Mouse (Mus musculus): ENCODE data around the gene Lgmn. TPM values are rescaled to one million over a fixed set of nuclear protein-coding genes. Genes with fewer than 3 reads are reported as not detected.

Gene Lgmn
- polyA plus RNA-seq, 1 experiment from 2014 or later = 47.2 TPM

GRCm38 (mm10) chr12:102383288-102383687 is 56.3 kb downstream of the Lgmn start:
- ATAC-seq = no peak
- Histone ChIP-seq H3K4me1 (no peaks in the 10 kb centered on the region), H3K4me3 (no peak overlapping the region), H3K27ac (no peak overlapping the region), H3K4me2 (no peak overlapping the region), H3K9me3 (replicated peaks) (no peaks in the 10 kb centered on the region), H3K36me3 (peaks cover 67% of the 10 kb centered on the region), H3K9ac (no peak overlapping the region), H3K27me3 (replicated peaks) (no peaks in the 10 kb centered on the region)
- 67% methylated on average over 9 of the region's 9 CpGs for WGBS (ENCODE audit: insufficient replicate concordance)

- no peak overlapping the region for H3K27ac ChIP-seq
- 73% methylated on average over 8 of the region's 8 CpGs for WGBS (ENCODE audit: insufficient replicate concordance)
- H3K36me3 ChIP-seq = peaks cover 64% of the 10 kb centered on the region
- no peak overlapping the region for H3K4me2 ChIP-seq
- H3K27me3 ChIP-seq (replicated peaks) = no peaks in the 10 kb centered on the region
- H3K4me1 ChIP-seq = no peaks in the 10 kb centered on the region
- H3K4me3 ChIP-seq = no peak overlapping the region
- ATAC-seq = no peak
- H3K9ac ChIP-seq = no peak overlapping the region
- H3K9me3 ChIP-seq (replicated peaks) = no peaks in the 10 kb centered on the region
Observed at GRCm38 (mm10) chr12:102382180-102382579, 57.4 kb downstream of the Lgmn start.

DNA sequence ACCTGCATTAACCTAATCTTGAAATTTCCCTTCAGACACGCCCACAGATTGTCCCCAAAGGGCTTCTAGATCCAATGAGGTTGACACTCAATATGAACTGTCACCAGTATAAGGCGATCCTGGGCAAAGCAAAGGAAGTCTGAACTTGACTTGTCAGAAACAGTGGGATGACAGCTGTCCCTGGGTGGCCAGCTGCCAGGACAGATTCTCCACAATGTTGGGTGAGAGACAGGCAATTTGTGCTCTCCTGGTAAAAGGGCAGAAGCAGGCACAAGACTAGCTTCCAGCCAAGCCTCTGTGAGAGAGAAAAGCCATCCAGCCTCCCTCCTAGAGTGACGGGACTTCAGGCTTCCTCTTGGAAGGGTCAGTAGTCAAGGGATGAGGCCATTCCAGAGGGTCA is 67.3 kb downstream of the Lgmn start:
- no peak overlapping the region for H3K9ac ChIP-seq
- no peak overlapping the region for H3K27ac ChIP-seq
- 62% methylated on average over 3 of the region's 3 CpGs for WGBS (ENCODE audit: insufficient replicate concordance)
- H3K4me1 ChIP-seq = no peaks in the 10 kb centered on the region
- peaks cover 71% of the 10 kb centered on the region for H3K36me3 ChIP-seq
- H3K9me3 ChIP-seq (replicated peaks) = no peaks in the 10 kb centered on the region
- ATAC-seq = no peak
- no peak overlapping the region for H3K4me2 ChIP-seq
- H3K4me3 ChIP-seq = no peak overlapping the region
- H3K27me3 ChIP-seq (replicated peaks) = no peaks in the 10 kb centered on the region

GRCm38 (mm10) chr12:102370931-102371500 is 68.6 kb downstream of the Lgmn start:
- Histone ChIP-seq H3K27ac (no peak overlapping the region), H3K4me2 (no peak overlapping the region), H3K9ac (no peak overlapping the region), H3K4me3 (no peak overlapping the region), H3K9me3 (replicated peaks) (no peaks in the 10 kb centered on the region), H3K27me3 (replicated peaks) (no peaks in the 10 kb centered on the region), H3K36me3 (peaks cover 63% of the 10 kb centered on the region), H3K4me1 (no peaks in the 10 kb centered on the region)
- no peak for ATAC-seq
- 64% methylated on average over 4 of the region's 4 CpGs for whole genome bisulfite sequencing (ENCODE audit: insufficient replicate concordance)

- no peak overlapping the region for H3K27ac ChIP-seq
Observed at GRCm38 (mm10) chr12:102369488-102370235, 70.0 kb downstream of the Lgmn start.

GRCm38 (mm10) chr12:102368556-102368955 is 71.1 kb downstream of the Lgmn start:
- no peaks in the 10 kb centered on the region for H3K9me3 ChIP-seq (replicated peaks)
- 0 out of 2 replicates have a peak, but pooled peaks have one; percentile 24 for ATAC-seq
- H3K9ac ChIP-seq = no peak overlapping the region
- H3K4me2 ChIP-seq = peak overlapping the region; percentile 17; the same call in 1 of the 2 replicates
- no peaks in the 10 kb centered on the region for H3K27me3 ChIP-seq (replicated peaks)
- no peaks in the 10 kb centered on the region for H3K4me1 ChIP-seq
- H3K27ac ChIP-seq = no peak overlapping the region
- peaks cover 45% of the 10 kb centered on the region for H3K36me3 ChIP-seq
- H3K4me3 ChIP-seq = no peak overlapping the region
- 79% methylated on average over 14 of the region's 14 CpGs for WGBS (ENCODE audit: insufficient replicate concordance)

More at GRCm38 (mm10) chr12:102369488-102370235, 70.0 kb downstream of the Lgmn start:
- H3K4me3 ChIP-seq = no peak overlapping the region
- no peaks in the 10 kb centered on the region for H3K9me3 ChIP-seq (replicated peaks)
- no peak overlapping the region; the same call in 1 of the 2 replicates for H3K4me2 ChIP-seq
- 76% methylated on average over 22 of the region's 22 CpGs for WGBS (ENCODE audit: insufficient replicate concordance)
- H3K36me3 ChIP-seq = peaks cover 52% of the 10 kb centered on the region
- ATAC-seq = no peak
- H3K9ac ChIP-seq = no peak overlapping the region
- no peaks in the 10 kb centered on the region for H3K27me3 ChIP-seq (replicated peaks)
- H3K4me1 ChIP-seq = no peaks in the 10 kb centered on the region

DNA sequence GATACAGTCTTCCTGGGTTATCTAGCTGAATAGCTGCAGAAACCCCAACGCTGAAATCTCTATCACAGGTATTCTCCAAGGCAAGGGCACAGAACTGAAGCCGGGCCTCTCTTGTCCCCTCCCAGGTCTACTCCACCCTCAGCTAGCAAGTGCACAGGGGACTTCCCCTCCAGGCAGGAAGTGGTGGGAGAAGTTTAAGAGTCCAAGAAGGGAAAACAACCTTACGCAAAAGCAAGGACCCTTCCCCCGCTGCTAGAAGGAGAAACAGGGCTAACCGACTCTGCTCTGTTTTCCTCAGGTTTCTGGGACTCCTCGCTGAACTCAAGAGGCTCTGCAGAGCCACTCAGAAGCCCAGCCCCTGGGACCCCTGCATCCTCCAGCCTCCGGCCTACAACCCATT is 71.5 kb downstream of the Lgmn start:
- H3K9ac ChIP-seq = no peak overlapping the region
- H3K4me1 ChIP-seq = no peaks in the 10 kb centered on the region
- peak overlapping the region; percentile 17; the same call in 1 of the 2 replicates for H3K4me2 ChIP-seq
- H3K4me3 ChIP-seq = no peak overlapping the region
- no peak for ATAC-seq
- no peak overlapping the region for H3K27ac ChIP-seq
- WGBS (ENCODE audit: insufficient replicate concordance) = 52% methylated on average over 7 of the region's 7 CpGs
- no peaks in the 10 kb centered on the region for H3K9me3 ChIP-seq (replicated peaks)
- H3K36me3 ChIP-seq = peaks cover 42% of the 10 kb centered on the region
- H3K27me3 ChIP-seq (replicated peaks) = no peaks in the 10 kb centered on the region

GRCm38 (mm10) chr12:102367075-102367474 is 72.5 kb downstream of the Lgmn start:
- ATAC-seq = no peak
- WGBS (ENCODE audit: insufficient replicate concordance) = 62% methylated on average over 3 of the region's 3 CpGs
- Histone ChIP-seq H3K9ac (no peak overlapping the region), H3K36me3 (peaks cover 47% of the 10 kb centered on the region), H3K4me1 (no peaks in the 10 kb centered on the region), H3K9me3 (replicated peaks) (no peaks in the 10 kb centered on the region), H3K27me3 (replicated peaks) (no peaks in the 10 kb centered on the region), H3K27ac (no peak overlapping the region), H3K4me2 (no peak overlapping the region), H3K4me3 (no peak overlapping the region)

DNA sequence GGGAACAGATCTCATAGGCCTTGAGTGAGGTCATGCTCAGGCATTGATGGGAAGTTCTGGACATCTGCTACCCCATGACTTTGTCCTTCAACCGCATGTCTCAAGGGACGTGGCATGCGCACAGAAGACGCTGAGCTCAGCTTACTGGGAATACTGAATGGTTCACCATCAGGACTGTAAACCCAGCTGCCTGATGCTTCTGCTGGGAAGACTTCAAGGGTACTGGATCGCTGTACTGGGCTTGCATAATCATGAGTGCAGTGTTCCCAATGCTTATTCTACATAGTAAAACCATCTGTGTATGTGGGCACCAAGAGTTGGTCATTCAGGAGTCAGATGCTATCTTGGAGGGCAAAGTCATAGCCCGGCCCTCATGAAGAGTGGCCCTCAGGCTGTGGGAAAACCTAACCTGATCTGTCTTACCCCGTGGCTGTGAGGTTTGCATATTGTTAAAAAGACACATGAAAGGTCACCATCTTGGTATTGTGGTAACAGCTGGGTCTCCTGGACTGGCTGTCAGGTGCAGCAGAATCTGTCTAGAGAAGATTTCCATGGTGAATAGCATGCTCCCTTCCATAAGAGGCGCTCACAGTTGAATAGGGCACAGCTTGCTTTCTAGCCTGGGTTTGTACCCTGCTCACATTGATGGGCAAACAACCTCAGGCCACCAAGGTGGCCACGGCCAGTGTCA is 73.3 kb downstream of the Lgmn start:
- Histone ChIP-seq H3K36me3 (peaks cover 47% of the 10 kb centered on the region), H3K27me3 (replicated peaks) (no peaks in the 10 kb centered on the region), H3K4me1 (no peaks in the 10 kb centered on the region), H3K4me3 (no peak overlapping the region), H3K4me2 (no peak overlapping the region), H3K9me3 (replicated peaks) (no peaks in the 10 kb centered on the region), H3K9ac (no peak overlapping the region), H3K27ac (no peak overlapping the region)
- ATAC-seq = no peak
- WGBS (ENCODE audit: insufficient replicate concordance) = 74% methylated on average over 9 of the region's 9 CpGs

DNA sequence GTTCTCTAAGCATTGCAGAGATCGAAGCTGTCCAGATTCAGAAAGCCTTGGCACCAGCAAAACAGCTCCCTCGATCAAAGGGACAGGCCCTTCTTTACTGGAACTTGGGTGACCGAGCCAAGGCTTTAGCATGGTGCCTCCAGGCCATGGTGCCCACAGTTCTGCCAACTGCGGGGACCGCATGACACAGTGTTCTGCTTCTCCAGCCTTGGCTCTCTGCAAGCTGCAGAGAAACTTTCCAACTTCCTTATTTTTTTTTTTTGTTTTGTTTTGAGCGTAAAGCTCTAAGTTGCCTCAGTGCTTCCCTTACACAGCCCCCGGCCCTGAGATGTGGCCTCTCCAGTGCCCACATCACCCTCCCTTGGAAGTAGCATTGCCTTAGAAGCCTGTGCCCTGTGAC is 74.6 kb downstream of the Lgmn start:
- H3K9ac ChIP-seq = no peak overlapping the region
- no peaks in the 10 kb centered on the region for H3K4me1 ChIP-seq
- peaks cover 56% of the 10 kb centered on the region for H3K36me3 ChIP-seq
- H3K27ac ChIP-seq = 0 out of 2 replicates have a peak overlapping the region, but pooled peaks have one; percentile 18
- no peak overlapping the region for H3K4me3 ChIP-seq
- H3K4me2 ChIP-seq = no peak overlapping the region
- no peak for ATAC-seq
- WGBS (ENCODE audit: insufficient replicate concordance) = 69% methylated on average over 7 of the region's 7 CpGs
- H3K9me3 ChIP-seq (replicated peaks) = no peaks in the 10 kb centered on the region
- no peaks in the 10 kb centered on the region for H3K27me3 ChIP-seq (replicated peaks)

DNA sequence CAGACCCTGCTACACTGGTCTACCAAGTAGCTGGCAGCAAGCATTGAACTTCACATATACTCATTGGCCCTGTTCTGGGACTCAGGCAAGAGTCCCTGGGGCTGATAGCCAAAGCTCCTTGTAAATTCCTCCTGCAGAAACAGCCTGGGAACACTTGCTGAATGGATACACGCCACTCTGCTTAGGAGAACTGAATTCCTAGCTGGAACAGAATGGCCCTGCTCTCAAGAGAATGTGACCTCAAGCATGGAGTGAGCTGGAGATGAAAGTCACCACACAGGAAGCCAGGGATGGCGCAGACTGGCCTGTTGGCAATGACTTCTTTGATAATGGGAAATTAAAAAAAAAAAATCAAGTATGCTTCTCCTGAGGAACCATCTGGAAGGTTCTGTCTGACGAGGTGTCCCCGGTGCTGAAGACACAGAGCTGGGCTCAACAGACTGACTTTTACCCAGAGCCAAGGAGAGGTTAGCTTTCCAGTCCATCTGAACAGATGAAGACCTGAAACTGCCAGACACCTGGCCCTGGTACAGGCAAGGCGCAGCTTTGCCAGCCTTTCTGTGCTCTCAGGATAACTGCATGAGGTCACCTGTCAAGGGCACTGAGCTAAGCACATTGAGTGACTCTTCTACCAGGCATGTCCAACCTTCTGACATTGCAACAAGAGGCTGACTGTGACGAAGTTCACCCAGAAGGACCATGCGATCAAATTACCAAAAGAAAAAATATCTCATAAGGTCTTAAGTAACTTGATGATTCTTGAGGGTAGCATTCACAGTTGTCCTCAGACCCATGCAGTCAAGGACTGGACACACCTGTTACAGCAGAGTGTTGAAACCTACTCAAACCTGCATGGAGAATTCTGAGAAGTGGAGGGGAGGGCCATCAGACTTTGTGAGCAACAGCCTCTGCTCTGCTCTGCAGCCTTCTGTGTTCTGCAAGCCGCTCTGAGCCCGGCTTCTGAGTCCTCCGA is 78.1 kb downstream of the Lgmn start:
- Histone ChIP-seq H3K27ac (no peak overlapping the region), H3K27me3 (replicated peaks) (no peaks in the 10 kb centered on the region), H3K4me3 (no peak overlapping the region), H3K4me1 (peaks cover 6% of the 10 kb centered on the region; the same call in 1 of the 2 replicates), H3K9me3 (replicated peaks) (no peaks in the 10 kb centered on the region), H3K9ac (no peak overlapping the region), H3K36me3 (peaks cover 63% of the 10 kb centered on the region), H3K4me2 (no peak overlapping the region)
- no peak for ATAC-seq
- 70% methylated on average over 10 of the region's 10 CpGs for WGBS (ENCODE audit: insufficient replicate concordance)

All from liver, embryonic 12.5 days (tissue).